Mouse (Mus musculus) hematopoietic stem cell, adult 5-6 weeks (primary cell): ENCODE data around the gene Tram2. TPM values are rescaled to one million over a fixed set of nuclear protein-coding genes. Genes with fewer than 3 reads are reported as not detected.

Experiments used
- ATAC-seq, 2 experiments: fragments of 125-278 bp in 1 of 2; replicated peaks in 1 of 2; 2 replicates each; pipeline ENCODE4 v1.8.0; 2016 to 2017; ENCODE audit warnings: inconsistent platforms in 2 of 2, mild to moderate bottlenecking in 2 of 2, moderate number of reproducible peaks in 2 of 2, low read depth in 1 of 2, moderate TSS enrichment in 1 of 2; ENCODE audit not compliant: low FRiP score in 2 of 2, poor library complexity in 2 of 2, severe bottlenecking in 2 of 2, insufficient read depth in 1 of 2, low TSS enrichment in 1 of 2
- total RNA-seq: library from RNA; stranded (forward); fragments of 172-1452, 232-1000 nt; gene quantifications from 2 replicates; pipeline ENCODE4 v1.2.3, GENCODE M21; 2017

Gene Tram2
- total RNA-seq, 1 experiment from 2014 or later = 1.9 TPM

DNA sequence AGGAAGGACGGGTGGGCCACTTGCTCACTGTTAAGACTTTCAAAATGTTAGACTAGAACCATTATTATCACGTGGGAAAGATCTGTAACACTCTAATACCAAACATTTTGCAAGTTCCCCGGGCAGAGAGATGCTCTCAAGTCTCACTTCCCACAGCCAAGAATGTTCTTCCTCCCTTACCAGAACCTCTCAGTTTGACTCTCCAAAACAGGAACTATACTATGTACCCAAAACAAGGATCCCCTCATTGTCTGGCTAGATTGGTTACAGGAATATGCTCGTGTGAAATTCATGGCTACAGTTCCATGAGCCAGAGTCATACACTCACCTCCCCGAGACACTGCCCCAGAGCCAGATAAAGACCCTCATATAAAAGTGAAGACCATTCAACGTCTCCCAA, 43.2 kb downstream of the Tram2 start:
- ATAC-seq = peak; percentile 33 to 41; a peak in 1 of 4 replicates

- ATAC-seq = no peak
Observed at GRCm38 (mm10) chr1:21033792-21034119, 45.3 kb downstream of the Tram2 start.

DNA sequence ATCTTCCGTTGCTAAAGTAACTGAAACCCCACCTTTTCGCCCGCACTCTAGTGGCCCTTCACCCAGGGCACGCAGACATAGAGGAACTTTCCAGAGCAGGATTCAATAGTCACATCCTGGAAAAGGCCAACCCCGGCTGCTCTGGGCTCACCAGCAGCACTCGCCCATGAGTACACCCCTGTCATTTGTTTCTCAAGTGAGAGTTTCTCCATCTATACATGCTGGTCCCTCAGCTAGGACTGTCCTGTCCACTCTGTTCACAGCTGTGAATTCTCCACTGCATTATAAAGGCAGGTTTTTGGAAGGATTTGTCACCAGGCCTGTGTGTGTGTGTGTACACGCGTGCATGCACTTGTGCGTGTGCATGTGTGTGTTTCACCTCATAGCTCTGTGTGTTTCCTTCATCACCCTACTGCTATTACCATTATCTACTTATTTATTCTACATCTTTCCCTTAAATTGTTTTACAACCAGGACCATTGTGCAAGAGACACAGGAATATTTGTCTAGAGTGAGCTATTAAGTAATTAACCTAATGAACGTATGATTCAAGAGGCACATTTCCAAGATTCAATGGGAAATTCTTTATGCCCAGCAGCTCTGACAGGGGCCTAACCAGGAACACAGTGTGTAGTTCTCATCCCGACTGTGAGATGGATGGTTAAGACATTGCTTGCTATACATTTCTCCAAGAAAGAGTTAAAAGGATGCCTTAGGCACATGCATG, 45.8 kb downstream of the Tram2 start:
- ATAC-seq = no peak

DNA sequence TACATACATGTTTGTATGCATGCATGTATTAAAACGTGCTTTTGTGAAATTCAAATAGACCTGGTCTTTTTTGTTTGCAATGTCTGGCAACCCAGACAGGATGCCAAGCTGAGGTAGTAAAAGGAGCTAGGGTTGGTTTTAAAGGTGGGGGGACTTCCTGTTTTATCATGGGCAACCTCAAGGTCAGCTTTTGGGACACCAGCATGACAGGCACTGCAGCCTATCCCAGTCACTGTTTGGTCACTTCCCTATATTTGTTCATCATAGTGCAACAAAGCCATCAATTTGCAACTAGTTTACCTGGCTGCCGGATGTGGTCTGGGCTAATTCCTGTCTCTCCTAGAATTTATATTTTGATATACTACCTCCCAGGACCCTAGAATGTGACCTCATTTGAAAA, 47.4 kb downstream of the Tram2 start:
- ATAC-seq = peak; percentile 61 to 63; a peak in 3 of 4 replicates

GRCm38 (mm10) chr1:21029000-21029399, 50.0 kb downstream of the Tram2 start:
- no peak for ATAC-seq

DNA sequence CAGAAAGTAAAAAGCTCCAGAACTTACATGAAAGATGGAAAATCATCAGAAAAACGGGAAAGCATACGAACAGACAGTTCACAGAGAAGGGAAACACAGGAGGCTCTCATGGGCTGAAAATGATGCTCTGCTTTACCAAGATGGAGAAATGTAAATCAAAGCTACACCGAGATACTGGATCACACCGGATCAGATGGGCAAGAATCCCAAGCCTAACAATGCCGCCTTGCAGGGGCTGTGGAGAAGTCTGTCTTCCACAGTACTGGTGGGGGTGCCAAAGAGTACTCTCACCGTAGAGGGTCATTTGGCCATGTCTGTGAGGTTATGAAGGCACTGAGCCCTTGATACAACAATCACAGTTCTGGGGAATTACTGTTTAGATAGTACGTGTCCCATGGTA, 52.5 kb downstream of the Tram2 start:
- ATAC-seq = no peak

- peak; percentile 39 to 53; a peak in 3 of 4 replicates for ATAC-seq
Observed at GRCm38 (mm10) chr1:21025203-21025602, 53.8 kb downstream of the Tram2 start.

DNA sequence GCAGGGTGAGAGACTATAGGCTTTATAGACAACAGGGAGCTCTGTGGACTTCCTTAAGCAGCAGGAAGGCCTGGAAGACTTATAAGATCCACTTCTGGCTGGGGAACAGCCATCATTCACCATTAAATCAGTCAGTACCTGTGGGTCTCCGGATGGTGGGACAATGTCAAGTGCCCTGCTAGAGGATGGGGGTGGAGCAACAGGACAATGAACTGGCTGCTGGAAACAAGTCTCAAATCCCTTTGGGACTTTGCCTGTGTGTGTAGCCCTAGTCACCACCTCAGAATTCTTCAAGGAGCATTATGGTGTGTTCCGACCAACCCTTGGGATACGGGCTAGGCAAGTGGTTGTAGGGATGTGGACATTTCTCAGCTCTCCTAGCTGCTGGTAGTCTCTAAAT, 55.9 kb downstream of the Tram2 start:
- no peak for ATAC-seq

DNA sequence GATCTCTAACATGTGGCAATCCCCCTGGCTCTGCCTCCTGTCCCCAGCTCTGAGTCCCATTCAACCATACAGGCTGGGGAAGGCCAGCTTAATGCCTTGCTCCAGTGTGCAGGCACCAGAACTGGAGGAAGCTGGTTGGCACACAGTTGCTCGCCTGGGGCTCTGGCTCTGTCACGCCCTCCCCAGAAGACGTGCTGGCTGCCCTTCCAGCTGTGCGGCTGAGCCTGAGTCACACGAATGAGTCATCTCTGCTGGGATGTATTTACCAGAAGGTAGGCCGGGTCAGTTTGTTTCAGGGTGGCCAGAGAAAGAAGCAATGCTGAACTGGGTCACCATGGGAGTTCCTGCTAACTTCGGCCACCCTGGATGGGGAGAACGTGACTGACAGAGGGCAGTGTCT, 64.6 kb downstream of the Tram2 start:
- ATAC-seq = peak; percentile 45 to 59; a peak in 3 of 4 replicates

DNA sequence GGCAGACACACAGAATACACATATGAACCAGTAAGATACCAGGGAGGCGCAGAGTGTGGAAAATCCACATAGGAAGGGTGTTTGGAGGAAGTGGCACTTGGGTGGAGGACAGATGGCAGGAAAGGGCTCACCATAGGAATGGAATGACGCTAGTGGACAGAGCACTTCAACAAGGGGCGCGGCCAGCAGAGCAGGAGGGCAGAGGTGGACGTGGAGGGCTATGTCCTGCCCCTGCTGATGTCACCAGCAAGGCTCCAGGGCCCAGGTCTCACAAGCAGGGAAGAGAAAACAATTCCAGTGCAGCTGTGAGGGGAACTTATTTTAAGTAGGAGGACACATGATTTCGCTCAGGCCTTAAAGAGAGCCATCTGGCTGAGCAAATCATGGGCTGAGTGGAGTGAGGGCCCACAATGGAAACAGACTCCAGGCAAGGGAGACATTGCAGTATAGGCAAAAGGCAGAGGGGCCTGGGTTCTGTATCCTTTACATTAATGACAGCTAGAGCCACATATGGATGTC, 68.7 kb downstream of the Tram2 start:
- ATAC-seq = no peak

DNA sequence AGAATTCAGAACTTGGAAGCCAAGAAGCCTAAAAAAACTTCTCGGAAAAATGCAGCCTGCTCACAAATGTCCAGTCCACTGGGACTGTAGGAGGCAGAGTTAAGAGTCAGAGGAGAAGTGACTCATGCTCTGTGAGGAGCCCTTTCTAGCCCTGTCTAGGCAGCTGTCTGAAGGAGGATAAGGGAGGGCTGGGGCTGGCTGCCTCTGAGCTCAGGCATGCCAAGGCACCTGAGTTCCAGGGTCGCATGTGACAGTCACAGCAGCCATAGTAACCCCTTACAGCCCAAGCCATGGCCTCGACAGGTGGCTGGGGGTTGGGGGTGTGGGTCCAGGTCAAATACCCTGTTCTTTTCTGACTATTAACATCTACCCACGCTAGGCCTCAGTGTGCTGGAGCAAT, 70.1 kb downstream of the Tram2 start:
- no peak for ATAC-seq

- no peak for ATAC-seq
Observed at GRCm38 (mm10) chr1:21007941-21008701, 70.9 kb downstream of the Tram2 start.

- ATAC-seq = no peak
Observed at GRCm38 (mm10) chr1:21006775-21007174, 72.3 kb downstream of the Tram2 start.

DNA sequence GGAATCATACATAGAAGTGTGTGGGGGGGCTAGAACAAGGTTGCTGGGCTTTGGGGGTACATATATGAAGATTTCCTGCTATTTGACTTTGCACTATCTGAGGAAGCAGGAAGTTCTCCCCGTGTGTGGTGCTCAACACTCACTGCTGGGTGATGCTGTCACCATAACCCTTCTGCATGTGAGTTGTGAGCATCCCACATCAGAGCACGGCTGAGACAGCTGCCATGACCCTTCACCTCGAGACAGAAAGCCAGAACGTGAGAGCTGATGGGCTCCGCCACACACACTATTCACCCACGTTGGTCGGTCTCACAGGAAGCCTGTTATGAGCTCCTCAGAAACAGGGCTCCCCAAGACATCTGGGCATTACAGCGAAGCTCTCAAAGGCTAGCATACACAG, 74.4 kb downstream of the Tram2 start:
- ATAC-seq = no peak

GRCm38 (mm10) chr1:21002246-21003142, 76.5 kb downstream of the Tram2 start:
- no peak for ATAC-seq

DNA sequence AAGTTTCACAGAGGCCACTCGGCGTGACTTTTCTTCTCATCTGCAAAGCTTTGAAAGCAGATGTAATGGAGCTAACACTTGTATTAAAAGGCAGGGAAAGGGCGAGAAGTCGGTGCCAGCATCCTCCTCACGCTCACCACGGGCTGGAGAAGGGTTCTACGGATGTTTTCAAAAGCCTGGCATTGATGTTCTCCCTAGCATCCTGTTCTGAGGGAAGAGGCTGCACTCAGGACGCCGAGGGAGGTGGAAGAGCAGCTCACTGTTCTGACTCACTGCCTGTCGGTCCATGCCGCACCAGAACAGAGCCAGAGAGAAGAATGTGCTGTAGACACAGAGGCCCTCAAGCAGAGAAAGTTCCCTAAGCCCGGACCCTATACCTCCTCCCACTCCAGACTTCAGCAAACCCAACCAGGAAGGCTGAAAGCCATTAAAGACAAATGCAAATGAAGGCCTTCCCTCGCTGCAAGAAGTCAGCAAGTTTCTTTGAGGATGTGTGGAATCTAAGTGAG, 81.1 kb downstream of the Tram2 start:
- ATAC-seq = no peak

DNA sequence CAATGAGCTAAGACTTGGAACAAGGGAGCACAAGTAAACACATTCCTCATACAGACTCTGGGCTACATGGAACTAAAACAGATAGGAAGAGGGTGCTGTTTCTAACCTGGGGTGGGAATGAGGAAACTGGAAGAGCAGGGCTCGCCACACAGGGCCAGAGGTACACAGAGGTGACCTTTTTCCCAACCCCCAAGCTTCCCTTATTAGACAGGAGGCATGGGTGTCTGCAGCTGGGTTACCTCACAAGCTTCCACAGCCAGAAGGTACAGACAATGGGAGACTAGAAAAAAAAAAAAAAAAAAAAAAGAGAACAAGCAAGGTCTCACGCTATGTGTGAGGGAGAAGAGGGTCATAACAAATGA, 81.7 kb downstream of the Tram2 start:
- ATAC-seq = no peak
